Mouse (Mus musculus): ENCODE results near the gene Sorbs2. TPM values are rescaled to one million over a fixed set of nuclear protein-coding genes. Genes with fewer than 3 reads are reported as not detected.

Gene Sorbs2
- polyA plus RNA-seq, 1 experiment from 2014 or later, result 77.9 TPM

GRCm38 (mm10) chr8:45580544-45580866 lies 72.9 kb downstream of the Sorbs2 start:
- Histone ChIP-seq H3K4me3 (replicated peaks) (no peak overlapping the region), H3K9ac (replicated peaks) (no peak overlapping the region), H3K9me3 (no peaks in the 10 kb centered on the region), H3K36me3 (0 out of 2 replicates have a peak, but pooled peaks cover 4% of the 10 kb centered on the region), H3K27ac (no peak overlapping the region), H3K4me1 (replicated peaks) (0 out of 2 replicates have a peak, but pooled peaks cover 5% of the 10 kb centered on the region), H3K4me2 (replicated peaks) (no peak overlapping the region), H3K27me3 (no peaks in the 10 kb centered on the region)
- 59% methylated on average over 3 of the region's 3 CpGs for WGBS
- 0 out of 2 replicates have a peak, but pooled peaks have one; percentile 24 for ATAC-seq

GRCm38 (mm10) chr8:45583856-45584255 lies 76.3 kb downstream of the Sorbs2 start:
- ATAC-seq, result no peak
- WGBS, result 88% methylated on average over 1 of the region's 1 CpGs

GRCm38 (mm10) chr8:45584390-45585052 lies 76.9 kb downstream of the Sorbs2 start:
- no peaks in the 10 kb centered on the region for H3K9me3 ChIP-seq
- no peak for ATAC-seq
- H3K27me3 ChIP-seq, result no peaks in the 10 kb centered on the region
- no peak overlapping the region for H3K9ac ChIP-seq (replicated peaks)
- peaks cover 19% of the 10 kb centered on the region for H3K4me1 ChIP-seq (replicated peaks)
- no peak overlapping the region for H3K4me3 ChIP-seq (replicated peaks)
- H3K4me2 ChIP-seq (replicated peaks), result no peak overlapping the region
- 95% methylated on average over 9 of the region's 9 CpGs for WGBS
- no peak overlapping the region for H3K27ac ChIP-seq
- no peaks in the 10 kb centered on the region for H3K36me3 ChIP-seq

More at GRCm38 (mm10) chr8:45583856-45584255, 76.3 kb downstream of the Sorbs2 start:
- H3K9me3 ChIP-seq, result no peaks in the 10 kb centered on the region
- no peaks in the 10 kb centered on the region for H3K36me3 ChIP-seq
- no peak overlapping the region for H3K9ac ChIP-seq (replicated peaks)
- peaks cover 19% of the 10 kb centered on the region for H3K4me1 ChIP-seq (replicated peaks)
- H3K27ac ChIP-seq, result no peak overlapping the region
- H3K4me3 ChIP-seq (replicated peaks), result no peak overlapping the region
- H3K27me3 ChIP-seq, result no peaks in the 10 kb centered on the region
- no peak overlapping the region for H3K4me2 ChIP-seq (replicated peaks)

GRCm38 (mm10) chr8:45585158-45585557 lies 77.6 kb downstream of the Sorbs2 start:
- H3K9me3 ChIP-seq, result no peaks in the 10 kb centered on the region
- no peak overlapping the region for H3K4me2 ChIP-seq (replicated peaks)
- H3K27me3 ChIP-seq, result no peaks in the 10 kb centered on the region
- no peak overlapping the region for H3K4me3 ChIP-seq (replicated peaks)
- no peak overlapping the region for H3K27ac ChIP-seq
- 34% methylated on average over 4 of the region's 4 CpGs for WGBS
- H3K4me1 ChIP-seq (replicated peaks), result peaks cover 19% of the 10 kb centered on the region
- H3K9ac ChIP-seq (replicated peaks), result no peak overlapping the region
- no peaks in the 10 kb centered on the region for H3K36me3 ChIP-seq
- no peak for ATAC-seq

- 90% methylated on average over 9 of the region's 9 CpGs for WGBS
- Histone ChIP-seq H3K9ac (replicated peaks) (no peak overlapping the region), H3K4me1 (replicated peaks) (peaks cover 24% of the 10 kb centered on the region), H3K4me2 (replicated peaks) (no peak overlapping the region), H3K4me3 (replicated peaks) (no peak overlapping the region), H3K27me3 (no peaks in the 10 kb centered on the region), H3K36me3 (no peaks in the 10 kb centered on the region), H3K27ac (peak overlapping the region; percentile 44), H3K9me3 (no peaks in the 10 kb centered on the region)
- no peak for ATAC-seq
These were observed 79.4 kb downstream of the Sorbs2 start for GRCm38 (mm10) chr8:45587011-45587410.

- H3K36me3 ChIP-seq, result no peaks in the 10 kb centered on the region
- H3K27me3 ChIP-seq, result no peaks in the 10 kb centered on the region
- 64% methylated on average over 4 of the region's 4 CpGs for WGBS
- no peak overlapping the region for H3K27ac ChIP-seq
- H3K4me1 ChIP-seq (replicated peaks), result peaks cover 7% of the 10 kb centered on the region; the same call in 1 of the 2 replicates
- no peak overlapping the region for H3K9ac ChIP-seq (replicated peaks)
- H3K9me3 ChIP-seq, result no peaks in the 10 kb centered on the region
- no peak overlapping the region for H3K4me3 ChIP-seq (replicated peaks)
- H3K4me2 ChIP-seq (replicated peaks), result no peak overlapping the region
- no peak for ATAC-seq
These were observed 84.3 kb downstream of the Sorbs2 start for GRCm38 (mm10) chr8:45591888-45592287.

- H3K4me2 ChIP-seq (replicated peaks), result no peak overlapping the region
- no peak overlapping the region for H3K27ac ChIP-seq
- WGBS, result 92% methylated on average over 5 of the region's 5 CpGs
- no peaks in the 10 kb centered on the region for H3K27me3 ChIP-seq
- no peaks in the 10 kb centered on the region for H3K36me3 ChIP-seq
- peaks cover 5% of the 10 kb centered on the region; the same call in 1 of the 2 replicates for H3K4me1 ChIP-seq (replicated peaks)
- H3K4me3 ChIP-seq (replicated peaks), result no peak overlapping the region
- H3K9me3 ChIP-seq, result no peaks in the 10 kb centered on the region
- no peak for ATAC-seq
- H3K9ac ChIP-seq (replicated peaks), result no peak overlapping the region
These were observed 86.1 kb downstream of the Sorbs2 start for GRCm38 (mm10) chr8:45593711-45594110.

- ATAC-seq, result no peak
- Histone ChIP-seq H3K27ac (no peak overlapping the region), H3K4me1 (replicated peaks) (peaks cover 5% of the 10 kb centered on the region; the same call in 1 of the 2 replicates), H3K27me3 (no peaks in the 10 kb centered on the region), H3K4me3 (replicated peaks) (no peak overlapping the region), H3K4me2 (replicated peaks) (no peak overlapping the region), H3K36me3 (no peaks in the 10 kb centered on the region), H3K9ac (replicated peaks) (no peak overlapping the region), H3K9me3 (no peaks in the 10 kb centered on the region)
- WGBS, result 86% methylated on average over 1 of the region's 1 CpGs
These were observed 88.4 kb downstream of the Sorbs2 start for GRCm38 (mm10) chr8:45595983-45596382.

GRCm38 (mm10) chr8:45596591-45596990 lies 89.0 kb downstream of the Sorbs2 start:
- Histone ChIP-seq H3K4me1 (replicated peaks) (peaks cover 4% of the 10 kb centered on the region; the same call in 1 of the 2 replicates), H3K27me3 (no peaks in the 10 kb centered on the region), H3K9me3 (no peaks in the 10 kb centered on the region), H3K27ac (no peak overlapping the region), H3K36me3 (no peaks in the 10 kb centered on the region), H3K4me2 (replicated peaks) (no peak overlapping the region), H3K4me3 (replicated peaks) (no peak overlapping the region), H3K9ac (replicated peaks) (no peak overlapping the region)
- 88% methylated on average over 2 of the region's 2 CpGs for WGBS
- ATAC-seq, result no peak

- Histone ChIP-seq H3K4me2 (replicated peaks) (no peak overlapping the region), H3K9ac (replicated peaks) (no peak overlapping the region), H3K4me1 (replicated peaks) (no peaks in the 10 kb centered on the region; the same call in 1 of the 2 replicates), H3K9me3 (no peaks in the 10 kb centered on the region), H3K27ac (no peak overlapping the region), H3K4me3 (replicated peaks) (no peak overlapping the region), H3K36me3 (0 out of 2 replicates have a peak, but pooled peaks cover 2% of the 10 kb centered on the region), H3K27me3 (no peaks in the 10 kb centered on the region)
- 87% methylated on average over 7 of the region's 7 CpGs for WGBS
- ATAC-seq, result no peak
These were observed 90.2 kb downstream of the Sorbs2 start for GRCm38 (mm10) chr8:45597631-45598420.

- 47% methylated on average over 2 of the region's 2 CpGs for WGBS
- no peaks in the 10 kb centered on the region for H3K9me3 ChIP-seq
- 0 out of 2 replicates have a peak, but pooled peaks cover 2% of the 10 kb centered on the region for H3K36me3 ChIP-seq
- no peak overlapping the region for H3K4me3 ChIP-seq (replicated peaks)
- no peak overlapping the region for H3K9ac ChIP-seq (replicated peaks)
- no peak overlapping the region for H3K27ac ChIP-seq
- no peaks in the 10 kb centered on the region for H3K27me3 ChIP-seq
- ATAC-seq, result no peak
- H3K4me1 ChIP-seq (replicated peaks), result no peaks in the 10 kb centered on the region; the same call in 1 of the 2 replicates
- H3K4me2 ChIP-seq (replicated peaks), result no peak overlapping the region
These were observed 91.3 kb downstream of the Sorbs2 start for GRCm38 (mm10) chr8:45598883-45599282.

- 73% methylated on average over 4 of the region's 4 CpGs for WGBS
- Histone ChIP-seq H3K9ac (replicated peaks) (no peak overlapping the region), H3K36me3 (0 out of 2 replicates have a peak, but pooled peaks cover 2% of the 10 kb centered on the region), H3K4me3 (replicated peaks) (no peak overlapping the region), H3K27ac (no peak overlapping the region), H3K9me3 (no peaks in the 10 kb centered on the region), H3K27me3 (no peaks in the 10 kb centered on the region), H3K4me1 (replicated peaks) (no peaks in the 10 kb centered on the region; the same call in 1 of the 2 replicates), H3K4me2 (replicated peaks) (no peak overlapping the region)
- ATAC-seq, result no peak
These were observed 94.4 kb downstream of the Sorbs2 start for GRCm38 (mm10) chr8:45602019-45602418.
